Mouse (Mus musculus) yolk sac, embryonic 10.5 days (tissue): ENCODE data around the gene Tcf23.
A peak's percentile ranks its signal among the peaks of the same experiment; 100 is the strongest.

Experiments
- DNase-seq: peaks from one replicate; pipeline ENCODE4 v3.0.0-alpha.2; 2017; ENCODE audit warnings: low spot score

The Tcf23 gene

DNA sequence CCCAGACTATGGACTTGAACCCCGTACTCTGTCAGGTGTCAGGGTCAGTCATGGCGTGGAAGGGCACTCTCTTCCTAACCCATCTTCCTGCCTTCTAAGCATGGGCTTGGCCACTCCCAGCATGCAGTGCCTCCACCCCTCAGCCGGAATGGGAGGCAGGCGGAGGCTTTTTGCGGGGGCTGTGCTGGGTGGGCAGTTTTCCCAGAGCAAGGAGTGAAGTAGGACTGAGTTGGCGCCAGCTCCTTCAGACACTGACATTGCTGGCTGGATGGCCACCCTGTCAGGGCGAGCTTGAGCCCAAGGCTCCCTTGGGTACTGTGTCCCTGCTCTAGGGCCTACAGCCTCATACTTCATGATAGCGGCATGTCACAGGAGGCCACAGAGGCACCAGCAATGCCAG is at the start of gene Tcf23:
Tcf23 (plus strand) TSS at position 247 of the 400 bp plus-strand sequence.
- no peak for DNase-seq

DNA sequence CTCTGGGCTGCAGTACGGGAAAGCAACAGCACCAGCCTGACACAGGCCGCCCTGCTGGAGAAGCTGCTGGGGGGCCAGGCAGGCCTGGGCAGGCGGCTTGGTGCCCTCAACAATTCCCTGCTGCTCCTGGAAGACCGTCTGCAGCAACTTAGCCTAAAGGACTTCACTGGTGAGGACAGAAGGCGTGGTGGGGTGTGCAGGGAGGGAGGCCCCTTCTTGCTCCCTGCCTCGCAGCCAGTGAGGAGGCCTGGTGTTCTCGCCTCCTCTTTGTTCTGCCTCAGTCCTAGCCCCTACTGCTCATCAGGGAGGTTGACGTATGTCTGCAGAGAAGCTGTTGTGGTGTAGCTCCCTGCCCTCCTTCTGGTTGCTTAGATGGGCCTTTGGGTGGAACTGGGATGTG is 49.8 kb upstream of the Tcf23 start:
- no peak for DNase-seq

DNA sequence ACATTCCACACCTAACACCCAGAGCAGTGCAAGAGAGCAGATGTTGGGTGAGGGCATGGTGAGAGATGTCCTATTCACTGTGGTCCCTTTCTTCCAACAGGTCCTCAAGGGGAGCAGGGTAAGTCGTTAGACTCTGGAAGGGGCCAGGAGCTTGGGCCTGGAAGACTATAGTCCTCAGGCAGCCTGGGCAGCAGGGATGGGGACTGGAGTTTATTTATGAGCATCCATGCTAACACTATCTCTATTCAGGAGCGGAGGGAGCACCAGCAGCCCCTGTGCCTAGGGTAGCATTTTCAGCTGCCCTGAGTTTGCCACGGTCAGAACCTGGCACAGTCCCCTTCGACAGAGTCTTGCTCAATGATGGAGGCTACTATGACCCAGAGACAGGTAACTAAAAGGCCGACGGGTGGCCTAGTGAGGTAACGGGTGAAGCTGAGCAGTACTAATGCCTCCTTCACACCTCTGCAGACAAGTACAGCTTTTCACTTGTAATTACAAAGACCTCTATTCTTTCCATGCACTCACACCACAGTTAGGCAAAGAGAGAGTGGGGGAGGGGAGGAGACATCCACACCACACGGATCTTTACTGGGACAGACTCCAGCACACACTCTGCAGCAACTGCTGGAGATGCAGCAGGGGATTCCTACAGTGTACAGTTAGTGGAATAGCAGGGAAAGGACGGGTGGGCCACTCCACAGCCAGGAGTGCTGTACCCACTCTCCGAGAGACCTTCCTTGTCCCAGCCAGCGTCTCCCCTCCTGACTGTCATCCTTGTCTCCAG is 48.4 kb upstream of the Tcf23 start:
- no peak for DNase-seq

DNA sequence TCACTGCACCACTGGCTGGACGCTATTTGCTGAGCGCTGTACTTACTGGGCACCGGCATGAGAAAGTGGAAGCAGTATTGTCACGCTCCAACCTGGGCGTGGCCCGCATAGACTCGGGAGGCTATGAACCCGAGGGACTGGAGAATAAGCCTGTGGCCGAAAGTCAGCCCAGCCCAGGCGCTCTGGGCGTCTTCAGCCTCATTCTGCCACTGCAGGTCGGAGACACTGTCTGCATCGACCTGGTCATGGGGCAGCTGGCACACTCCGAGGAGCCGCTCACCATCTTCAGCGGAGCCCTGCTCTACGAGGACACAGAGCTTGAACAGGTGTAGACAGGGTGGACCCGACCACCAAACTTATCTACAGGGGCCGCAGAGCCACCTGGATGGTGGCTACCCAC is 47.8 kb upstream of the Tcf23 start:
- no peak for DNase-seq

DNA sequence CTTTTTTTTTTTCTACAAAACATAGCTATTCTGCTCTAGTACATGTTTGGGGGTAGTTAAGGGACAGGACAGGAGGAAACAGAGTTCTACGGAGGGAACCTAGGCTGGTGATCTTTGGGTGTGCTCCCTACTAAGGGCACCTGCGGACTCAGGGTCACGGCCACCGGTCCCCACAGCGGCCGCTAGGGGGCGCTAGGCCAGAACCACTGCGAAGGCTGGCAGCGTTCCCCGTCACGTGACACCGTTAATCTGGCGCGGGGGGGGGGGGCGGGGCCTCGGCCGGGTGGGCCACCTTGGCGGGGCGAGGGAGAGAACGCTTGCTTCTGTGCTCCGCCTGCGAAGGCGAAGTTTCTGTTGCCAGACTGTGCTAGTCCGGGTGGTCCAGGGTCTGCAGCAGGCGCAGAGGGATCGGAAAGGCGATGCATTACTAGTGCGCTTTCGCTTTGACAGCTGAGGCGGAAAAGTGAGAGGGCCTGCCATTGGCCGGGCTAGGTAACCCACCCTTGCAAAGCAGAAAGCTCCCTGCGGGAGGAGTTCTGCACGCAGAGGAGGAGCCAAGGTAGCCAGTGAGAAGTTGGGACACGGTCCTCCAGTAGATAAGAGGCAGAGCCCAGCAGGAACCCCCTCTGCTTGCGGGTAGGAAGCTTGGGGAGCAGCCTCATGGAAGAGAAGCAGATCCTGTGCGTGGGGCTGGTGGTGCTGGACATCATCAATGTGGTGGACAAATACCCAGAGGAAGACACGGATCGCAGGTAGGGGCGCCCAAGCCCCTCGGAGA is 47.0 kb upstream of the Tcf23 start, which contains the start of gene Khk:
Khk (plus strand) TSS at position 176 of the 778 bp plus-strand sequence.
- peak; percentile 95 for DNase-seq

DNA sequence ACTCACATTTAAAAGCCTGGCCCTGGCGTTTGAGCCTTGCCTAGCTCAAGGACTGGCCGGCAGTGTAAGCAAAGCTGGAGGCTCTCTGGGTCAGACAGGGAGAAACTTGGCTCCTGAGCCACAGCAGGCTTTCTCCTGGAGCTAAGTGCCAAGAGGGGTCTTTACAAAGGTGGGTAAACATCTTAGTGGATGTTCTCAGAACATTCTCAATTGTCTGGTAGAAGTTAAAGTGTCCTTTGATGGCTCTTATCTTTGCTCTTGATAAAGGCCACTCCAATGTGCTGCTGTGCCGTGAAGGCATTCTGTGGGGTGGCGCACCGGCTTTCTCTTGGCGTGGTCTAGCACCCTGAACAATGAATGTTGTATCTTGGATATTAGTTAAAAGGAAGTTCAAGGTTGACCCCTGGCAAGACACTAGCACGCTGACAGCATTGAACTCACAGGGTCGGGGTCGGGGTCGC is 45.9 kb upstream of the Tcf23 start:
- DNase-seq = no peak

DNA sequence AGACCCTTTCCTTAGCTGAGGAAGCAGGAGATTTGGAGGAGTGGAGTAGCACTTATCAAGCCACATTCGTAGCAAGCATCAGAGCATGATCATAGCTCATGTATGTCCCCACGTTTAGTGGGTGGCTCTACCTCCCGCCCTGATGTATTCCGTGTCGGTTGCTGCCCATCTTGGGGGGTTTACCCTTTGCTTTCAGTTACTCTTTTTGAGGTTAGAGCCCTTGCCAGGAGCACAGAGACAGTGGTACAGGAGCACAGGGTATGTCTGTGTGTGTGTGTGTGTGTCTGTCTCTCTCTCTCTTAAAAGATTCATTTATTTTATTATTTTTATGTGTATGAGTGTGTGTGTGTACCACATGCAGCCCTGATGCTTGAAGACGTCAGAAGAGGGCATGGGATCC is 45.3 kb upstream of the Tcf23 start:
- DNase-seq = no peak

DNA sequence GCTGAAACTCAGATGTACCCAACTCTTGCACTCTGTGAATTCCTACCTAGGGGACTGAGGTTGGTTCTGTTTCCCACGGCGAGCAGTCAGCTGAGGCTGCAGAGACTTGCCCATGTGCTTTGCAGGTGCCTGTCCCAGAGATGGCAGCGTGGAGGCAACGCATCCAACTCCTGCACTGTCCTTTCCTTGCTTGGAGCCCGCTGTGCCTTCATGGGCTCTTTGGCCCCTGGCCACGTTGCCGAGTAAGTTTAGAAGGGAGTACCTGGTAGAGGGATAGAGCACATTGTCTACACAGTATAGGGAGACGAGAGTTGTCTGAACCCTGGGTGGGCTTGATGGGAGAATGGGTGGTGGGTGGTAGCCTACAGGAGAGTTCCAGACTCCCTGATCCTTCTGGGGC is 43.8 kb upstream of the Tcf23 start:
- no peak for DNase-seq

DNA sequence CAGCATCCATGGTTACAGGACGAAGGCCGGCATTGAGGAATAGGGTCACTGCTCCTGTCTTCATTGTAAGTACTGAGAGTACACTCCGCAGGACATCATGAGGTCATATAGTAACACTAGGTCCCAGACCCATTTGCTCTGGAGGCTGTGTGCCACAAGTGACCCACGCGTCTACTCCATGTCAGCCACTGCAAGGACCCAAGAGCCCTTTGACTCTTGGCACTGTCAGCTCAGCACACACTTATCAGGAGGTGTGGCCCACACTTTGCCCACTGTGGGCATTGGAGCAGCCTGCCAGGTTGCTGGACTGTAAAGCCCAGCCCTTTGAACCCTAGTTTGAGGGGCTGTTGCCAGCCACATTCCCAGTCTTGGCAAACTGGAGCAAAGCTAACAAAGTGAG is 43.2 kb upstream of the Tcf23 start:
- DNase-seq = no peak

DNA sequence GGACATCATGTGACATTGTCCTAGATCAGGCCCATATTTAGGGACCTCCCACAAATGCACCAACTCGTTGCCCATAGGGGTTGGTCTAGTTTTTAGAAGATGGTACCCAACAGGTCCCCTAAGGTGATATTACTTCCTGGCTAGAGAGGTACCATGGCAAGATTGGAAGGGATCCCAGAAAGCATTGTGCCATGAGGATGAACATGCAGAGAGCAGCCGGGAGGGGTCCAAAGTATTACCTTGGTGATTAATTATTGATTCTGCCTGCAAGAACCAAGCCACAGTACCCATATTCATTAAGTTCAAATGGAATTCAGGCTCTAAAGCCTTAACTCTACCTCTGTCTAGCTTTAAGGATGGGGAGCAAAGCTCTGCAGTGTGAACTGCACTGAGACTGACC is 42.4 kb upstream of the Tcf23 start:
- no peak for DNase-seq

DNA sequence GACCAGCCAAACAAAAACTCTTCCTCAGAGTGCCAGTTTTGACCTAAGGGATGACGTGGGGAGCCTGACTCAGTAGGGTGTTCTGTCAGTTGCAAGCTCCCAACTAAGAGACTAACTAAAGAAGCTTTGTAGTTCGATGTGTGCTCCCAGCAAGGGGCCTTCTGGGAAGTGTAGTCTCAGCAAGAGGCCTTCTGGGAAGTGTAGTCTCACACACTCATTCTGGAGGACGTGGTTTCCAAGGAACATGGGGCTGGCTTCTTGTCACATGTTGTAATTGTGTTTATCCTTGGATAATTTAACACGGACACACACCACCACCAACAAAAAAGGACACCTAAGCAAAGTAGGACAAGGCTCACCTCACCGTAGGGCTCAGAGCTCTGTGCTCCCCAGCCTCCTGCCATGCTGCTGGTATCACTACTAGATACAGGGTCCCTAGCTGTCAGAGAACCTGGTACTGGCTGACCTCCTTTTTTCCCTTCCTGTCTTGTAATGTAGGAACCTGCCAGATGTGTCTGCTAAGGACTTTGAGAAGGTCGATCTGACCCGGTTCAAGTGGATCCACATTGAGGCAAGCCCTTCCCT is 40.4 kb upstream of the Tcf23 start:
- DNase-seq = no peak

DNA sequence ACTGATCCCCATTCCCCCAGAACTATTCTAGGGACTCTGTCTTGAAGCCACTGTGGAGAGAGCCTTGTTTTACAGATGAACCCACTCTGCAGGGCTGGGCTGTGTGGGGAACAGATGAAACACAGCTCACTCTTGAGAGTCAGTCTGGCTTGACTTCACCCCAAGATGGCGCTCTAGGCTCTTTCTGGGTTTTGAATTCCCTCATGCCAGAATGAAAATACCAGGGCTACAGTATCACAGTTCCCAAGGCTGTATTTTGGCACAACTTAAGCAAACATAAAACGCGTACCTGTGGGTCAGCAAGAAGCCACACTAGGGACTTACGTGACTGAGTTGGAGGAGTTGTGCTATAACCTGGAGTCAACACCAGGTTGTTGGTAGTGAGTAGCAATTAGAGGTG is 38.3 kb upstream of the Tcf23 start:
- peak; percentile 19 for DNase-seq

DNA sequence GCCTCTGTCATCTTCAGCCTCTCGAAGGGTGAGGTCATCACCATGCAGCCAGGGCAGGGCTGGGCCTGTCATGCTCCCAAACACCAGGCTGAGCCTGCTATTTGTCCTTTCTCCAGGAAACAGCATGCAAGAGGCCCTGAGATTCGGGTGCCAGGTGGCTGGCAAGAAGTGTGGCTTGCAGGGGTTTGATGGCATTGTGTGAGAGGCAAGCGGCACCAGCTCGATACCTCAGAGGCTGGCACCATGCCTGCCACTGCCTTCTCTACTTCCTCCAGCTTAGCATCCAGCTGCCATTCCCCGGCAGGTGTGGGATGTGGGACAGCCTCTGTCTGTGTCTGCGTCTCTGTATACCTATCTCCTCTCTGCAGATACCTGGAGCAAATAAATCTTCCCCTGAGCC is 37.6 kb upstream of the Tcf23 start:
- DNase-seq = no peak

DNA sequence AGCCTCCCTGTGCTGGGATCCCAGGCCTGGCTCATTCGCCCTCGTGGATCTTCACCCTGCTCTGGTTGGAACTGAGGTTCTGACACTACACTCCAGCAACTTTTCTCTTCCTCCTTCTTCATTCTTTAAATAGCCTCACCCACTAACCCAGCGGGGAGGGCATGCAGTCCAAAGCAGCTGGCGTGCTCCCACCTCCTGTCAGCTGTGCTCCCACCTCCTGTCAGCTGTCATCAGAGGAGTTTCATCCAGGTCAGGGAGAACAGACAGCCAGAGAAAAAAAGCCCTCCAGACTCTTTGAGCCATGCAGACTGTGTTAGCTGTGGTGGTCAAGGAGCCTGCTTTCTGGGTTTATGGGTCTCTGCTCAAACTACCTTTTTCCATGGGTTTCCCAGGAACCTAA is 37.1 kb upstream of the Tcf23 start:
- no peak for DNase-seq

DNA sequence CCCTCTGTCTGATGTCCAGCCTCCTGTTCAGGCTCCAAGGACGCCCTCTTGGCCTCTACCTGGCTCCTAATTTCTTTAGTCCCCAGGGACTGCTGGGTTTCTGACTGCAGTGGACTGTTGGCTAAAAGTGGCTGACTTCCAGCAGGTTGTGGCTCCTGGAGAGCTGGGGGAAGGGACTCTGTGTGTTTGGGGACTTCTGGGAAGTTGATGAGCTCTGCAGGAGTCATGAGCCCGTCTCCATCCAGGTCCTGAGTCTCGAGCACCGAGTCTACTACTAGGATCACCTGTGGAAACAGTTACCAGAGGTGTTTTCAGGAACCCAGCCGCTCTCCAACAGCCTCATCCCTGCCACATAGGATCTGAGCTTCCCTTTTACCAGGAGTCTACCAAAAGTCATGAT is 34.8 kb upstream of the Tcf23 start:
- no peak for DNase-seq

DNA sequence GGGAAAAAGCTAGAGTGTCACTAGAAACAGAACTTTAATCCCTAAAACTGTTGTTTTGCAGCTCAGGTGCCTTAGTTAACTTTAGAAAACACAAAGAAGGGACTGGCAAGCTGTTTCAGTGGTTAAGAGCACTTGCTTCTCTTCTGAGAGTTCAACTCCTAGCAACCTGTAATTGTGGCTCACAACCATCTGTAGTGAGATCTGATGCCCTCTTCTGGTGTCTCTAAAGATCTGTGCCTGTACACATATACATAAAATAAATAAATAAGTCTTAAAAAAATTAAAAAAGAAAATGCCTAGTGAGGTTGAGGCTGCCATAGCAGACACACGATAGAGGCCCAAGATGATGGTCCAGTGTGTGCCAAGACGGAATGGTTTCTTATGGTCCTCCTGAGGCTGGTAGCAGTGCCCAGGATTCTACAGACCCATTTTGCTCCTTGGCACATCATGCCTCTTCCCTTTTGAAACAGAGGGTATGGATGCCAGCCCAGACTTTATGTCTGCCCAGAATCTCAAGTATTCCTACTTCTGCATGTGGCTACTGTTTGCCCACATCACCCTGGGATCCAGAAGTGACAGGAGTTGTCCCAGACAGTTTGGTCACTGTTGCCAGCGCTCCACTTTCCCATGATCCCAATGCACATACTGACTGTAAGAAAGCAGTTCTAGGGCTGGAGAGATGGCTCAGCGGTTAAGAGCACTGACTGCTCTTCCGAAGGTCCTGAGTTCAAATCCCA is 33.6 kb upstream of the Tcf23 start:
- DNase-seq = no peak

DNA sequence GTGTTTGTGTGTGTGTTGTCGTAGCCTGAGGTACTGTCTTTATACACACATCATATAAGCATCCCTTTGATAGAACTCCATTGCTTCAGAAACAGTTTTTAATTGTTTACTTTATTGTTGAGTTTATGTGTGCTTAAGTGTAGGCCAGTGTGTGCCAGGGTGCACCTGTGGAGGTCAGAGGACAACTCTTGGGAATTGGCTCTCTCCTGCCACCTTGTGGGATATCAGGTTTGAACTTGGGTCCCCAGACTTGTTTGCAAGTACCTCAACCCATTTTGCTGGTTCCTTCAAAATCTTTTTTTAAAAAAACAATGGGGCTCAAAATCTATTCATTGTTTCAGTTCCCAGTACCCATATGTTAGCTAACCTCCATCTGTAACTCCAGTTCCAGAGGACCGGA is 25.5 kb upstream of the Tcf23 start:
- DNase-seq = no peak

DNA sequence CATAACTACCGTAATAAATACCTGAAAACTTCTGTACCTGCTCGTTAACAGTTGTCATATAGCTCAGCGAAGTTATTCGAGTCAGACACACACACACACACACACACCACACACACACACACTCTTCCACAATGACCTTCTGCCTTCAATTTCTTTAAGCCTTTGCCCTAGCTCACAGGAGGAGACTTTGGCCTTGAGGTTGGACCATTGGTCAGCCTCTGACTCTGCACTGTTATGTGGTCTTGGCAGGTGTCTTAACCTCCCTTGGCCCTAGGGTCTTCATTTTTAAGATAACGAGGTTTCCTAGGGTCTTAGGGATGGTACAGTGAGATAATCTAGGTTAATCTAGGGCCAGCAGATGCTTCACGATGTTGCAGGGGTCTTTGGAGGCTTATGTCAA is 24.1 kb upstream of the Tcf23 start:
- no peak for DNase-seq

DNA sequence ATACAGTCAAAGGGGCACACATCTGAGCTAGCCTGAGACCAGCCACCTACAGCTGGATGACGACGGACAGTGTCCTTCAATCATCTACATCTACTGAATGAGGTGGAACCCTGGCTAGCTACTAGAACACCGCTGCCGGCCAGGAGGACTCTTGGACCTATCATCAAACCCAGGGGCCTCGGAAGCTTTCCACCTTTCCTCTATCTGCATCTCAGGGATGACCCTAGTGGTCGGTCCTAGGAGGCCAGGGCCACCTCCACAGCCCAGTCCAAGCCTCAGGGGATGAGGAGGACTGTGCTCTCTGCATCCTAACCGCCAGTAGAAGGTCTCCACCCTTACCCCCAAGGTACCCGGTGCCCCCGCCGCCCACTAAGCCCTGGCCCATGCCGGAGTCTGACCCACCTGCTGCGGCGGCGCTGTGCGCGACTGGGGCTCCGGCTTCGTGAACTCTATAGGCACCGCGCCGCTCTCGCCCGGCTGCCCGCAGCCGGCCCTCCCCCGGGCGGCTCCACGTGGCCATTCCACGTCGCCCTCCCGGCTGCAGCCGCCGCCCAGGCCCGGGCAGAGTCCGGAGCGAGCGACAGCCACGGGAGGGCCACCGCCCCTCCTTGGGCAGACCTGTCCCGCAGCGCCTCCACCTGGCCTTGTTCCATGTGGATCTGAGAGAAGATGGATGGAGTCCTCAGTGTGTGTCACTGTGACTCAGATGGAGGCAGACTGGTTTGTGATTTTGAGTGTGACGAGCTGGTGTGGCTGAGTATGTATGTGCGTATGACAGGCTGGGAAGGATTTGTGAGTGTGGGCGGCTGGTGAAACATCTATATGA is 23.3 kb upstream of the Tcf23 start, which contains the start of gene Cgref1:
Cgref1 (minus strand) TSS at position 636 of the 826 bp plus-strand sequence.
- peak; percentile 78 for DNase-seq

DNA sequence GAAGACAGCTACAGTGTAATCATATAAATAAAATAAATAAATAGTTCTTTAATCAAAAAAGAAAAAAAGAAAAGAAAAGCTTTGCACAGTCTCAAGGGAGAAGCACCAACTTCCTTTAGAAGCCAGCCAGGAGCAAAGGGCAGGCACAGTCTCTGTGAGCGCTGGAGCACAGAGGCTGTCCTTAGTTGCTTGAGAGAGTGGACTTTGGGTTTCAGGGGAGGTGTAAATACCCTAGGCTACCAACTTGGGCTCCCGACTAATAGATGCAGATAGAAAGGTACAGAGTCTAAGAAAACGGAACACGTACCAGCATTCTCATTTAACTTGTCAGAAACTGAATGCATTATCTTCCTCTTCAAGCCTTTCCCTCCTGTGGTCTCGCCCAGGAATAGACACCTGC is 19.8 kb upstream of the Tcf23 start:
- peak; percentile 73 for DNase-seq

DNA sequence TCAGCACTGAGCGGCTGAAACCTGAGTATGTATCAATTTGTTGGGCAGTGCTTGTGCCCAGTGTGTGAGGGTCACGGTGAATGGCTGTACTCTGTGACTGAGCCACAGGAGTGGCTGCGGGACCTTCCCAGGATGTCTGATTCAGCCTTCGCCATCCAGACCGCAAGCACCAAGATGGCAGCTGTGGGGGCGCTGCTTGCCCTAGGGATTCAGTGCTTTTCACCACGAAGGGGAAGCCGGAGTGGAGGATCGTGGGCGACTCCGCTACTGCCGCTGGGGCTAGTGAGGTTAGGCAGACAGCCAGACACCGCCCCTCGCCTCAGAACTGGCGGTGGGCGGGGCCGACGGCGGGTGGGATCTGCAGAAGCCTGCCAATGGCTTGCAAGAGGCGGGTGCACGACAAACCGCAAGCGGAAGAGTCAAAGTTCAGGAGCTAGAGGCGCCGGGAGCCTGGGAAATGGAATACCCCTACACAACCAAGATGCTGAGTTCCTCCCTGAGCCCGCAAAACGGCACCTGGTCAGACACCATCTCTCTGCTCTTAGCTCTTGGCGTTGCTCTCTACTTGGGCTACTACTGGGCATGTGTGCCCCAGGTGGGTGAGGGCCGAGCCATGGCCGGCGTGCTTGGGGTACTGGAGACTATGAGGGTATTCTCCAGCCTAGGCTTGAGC is 18.7 kb upstream of the Tcf23 start:
- DNase-seq = peak; percentile 95
